Mouse (Mus musculus) myocyte (in vitro differentiated cells): ENCODE measurements around the gene Itga4.

Experiments used
- CEBPB ChIP-seq: IDR thresholded peaks from 2 replicates; pipeline ENCODE4 v1.6.1; 2011; ENCODE audit warnings: mild to moderate bottlenecking, moderate library complexity; ENCODE audit not compliant: poor library complexity, insufficient read depth, severe bottlenecking
- E2F4 ChIP-seq: IDR thresholded peaks from one replicate; pipeline ENCODE4 v1.6.1; 2011; ENCODE audit warnings: mild to moderate bottlenecking, control low read depth, moderate library complexity; ENCODE audit not compliant: insufficient read depth
- MAX ChIP-seq: IDR thresholded peaks from one replicate; pipeline ENCODE4 v1.6.1; 2011; ENCODE audit warnings: low read depth, mild to moderate bottlenecking, control low read depth
- MYOG ChIP-seq, 3 experiments: IDR thresholded peaks; one replicate each; pipeline ENCODE4 v1.6.1; 2011; ENCODE audit warnings: control low read depth in 2 of 3, low read depth in 2 of 3, mild to moderate bottlenecking in 2 of 3; ENCODE audit not compliant: insufficient read length in 2 of 3, control insufficient read depth in 1 of 3, insufficient read depth in 1 of 3
- POLR2A ChIP-seq: IDR thresholded peaks from one replicate; pipeline ENCODE4 v1.6.1; 2011; ENCODE audit warnings: low read depth, mild to moderate bottlenecking, control low read depth, moderate library complexity; ENCODE audit not compliant: insufficient read length
- POLR2AphosphoS2 ChIP-seq: IDR thresholded peaks from one replicate; pipeline ENCODE4 v1.6.1; 2011; ENCODE audit warnings: low read depth, control low read depth; ENCODE audit not compliant: insufficient read length
- TCF12 ChIP-seq: IDR thresholded peaks from one replicate; pipeline ENCODE4 v1.6.1; 2011; ENCODE audit warnings: mild to moderate bottlenecking, control low read depth; ENCODE audit not compliant: poor library complexity, insufficient read depth, severe bottlenecking
- USF1 ChIP-seq: IDR thresholded peaks from one replicate; pipeline ENCODE4 v1.6.1; 2011; ENCODE audit warnings: low read depth, mild to moderate bottlenecking, control low read depth, moderate library complexity

GRCm38 (mm10) chr2:79378346-79379086 lies 123.3 kb downstream of the Itga4 start:
- no peak for TF ChIP-seq POLR2A
- TF ChIP-seq POLR2AphosphoS2 = no peak
- no peak for TF ChIP-seq MAX
- no peak for TF ChIP-seq MYOG (IDR thresholded peaks at IDR 0.05; ENCODE audit: control insufficient read depth in 1 of 3, insufficient read depth in 1 of 3, insufficient read length in 2 of 3, low read depth in 2 of 3)
- no peak for TF ChIP-seq TCF12
- TF ChIP-seq E2F4 = no peak
- no peak for TF ChIP-seq USF1
- TF ChIP-seq CEBPB = no peak
